Mouse (Mus musculus) liver, adult 2 months (tissue): ENCODE measurements around the gene Zbtb14. TPM values are rescaled to one million over a fixed set of nuclear protein-coding genes. Genes with fewer than 3 reads are reported as not detected.

Experiments used
- DNase-seq: peaks from one replicate; pipeline ENCODE4 v3.0.0-alpha.2; 2011; ENCODE audit warnings: low read depth, low spot score; ENCODE audit errors: extremely low read depth
- H3K27ac ChIP-seq: fragments of 200-500 bp; replicated peaks from 2 replicates; pipeline ENCODE4 v1.5.1; 2012; ENCODE audit warnings: low read depth, mild to moderate bottlenecking, control low read depth, inconsistent platforms, low read length; ENCODE audit not compliant: insufficient read depth
- H3K27me3 ChIP-seq: fragments of 200-500 bp; 2 replicates; pipeline ENCODE4 v1.6.1; 2012; ENCODE audit warnings: mild to moderate bottlenecking, moderate library complexity, low read length, inconsistent platforms; ENCODE audit not compliant: control insufficient read depth, insufficient read depth
- H3K36me3 ChIP-seq: fragments of 200-500 bp; 2 replicates; pipeline ENCODE4 v1.6.1; 2012; ENCODE audit warnings: low read length, inconsistent platforms; ENCODE audit not compliant: control insufficient read depth, insufficient read depth
- H3K4me1 ChIP-seq: fragments of 200-500 bp; 2 replicates; pipeline ENCODE4 v1.6.1; 2011; ENCODE audit warnings: low read length; ENCODE audit not compliant: control insufficient read depth, insufficient read depth
- H3K4me3 ChIP-seq: fragments of 200-500 bp; 2 replicates; pipeline ENCODE4 v1.5.1; 2011; ENCODE audit warnings: low read depth, mild to moderate bottlenecking, control low read depth, low read length, moderate library complexity; ENCODE audit not compliant: insufficient read depth
- H3K79me2 ChIP-seq: fragments of 200-500 bp; 2 replicates; pipeline ENCODE4 v1.6.1; 2012; ENCODE audit warnings: inconsistent platforms, mild to moderate bottlenecking, low read length, moderate library complexity; ENCODE audit not compliant: control insufficient read depth, insufficient read depth
- H3K9ac ChIP-seq: fragments of 200-500 bp; 2 replicates; pipeline ENCODE4 v1.6.1; 2012; ENCODE audit warnings: low read depth, mild to moderate bottlenecking, control low read depth, inconsistent platforms, low read length
- CTCF ChIP-seq: fragments of 200-500 bp; IDR thresholded peaks from 2 replicates; pipeline ENCODE4 v1.5.1; 2011; ENCODE audit warnings: low read depth, low read length, control low read depth
- POLR2A ChIP-seq: fragments of 200-500 bp; IDR thresholded peaks from 2 replicates; pipeline ENCODE4 v1.6.1; 2011; ENCODE audit warnings: low read length, control low read depth; ENCODE audit not compliant: insufficient read depth; ENCODE audit errors: extremely low read depth
- whole genome bisulfite sequencing: fragments of 180-500 bp; shearing (Covaris S2); methylation state at CpG from one replicate; pipeline ENCODE4 v1.1.7; 2018; 5-methylcytosine and 5-hydroxymethylcytosine counted together
- polyA plus RNA-seq: library from polyadenylated mRNA; depleted of rRNA; stranded (reverse); fragments of >200 nt; gene quantifications from 2 replicates; pipeline ENCODE4 v1.2.3, GENCODE M21; 2012
- total RNA-seq: library from RNA; depleted of rRNA; stranded (reverse); fragments of >200 nt; gene quantifications from 2 replicates; pipeline ENCODE4 v1.2.3, GENCODE M21; 2014

The Zbtb14 gene
- total and polyA plus RNA-seq, 2 experiments, result 1.9 to 6.1 TPM

DNA sequence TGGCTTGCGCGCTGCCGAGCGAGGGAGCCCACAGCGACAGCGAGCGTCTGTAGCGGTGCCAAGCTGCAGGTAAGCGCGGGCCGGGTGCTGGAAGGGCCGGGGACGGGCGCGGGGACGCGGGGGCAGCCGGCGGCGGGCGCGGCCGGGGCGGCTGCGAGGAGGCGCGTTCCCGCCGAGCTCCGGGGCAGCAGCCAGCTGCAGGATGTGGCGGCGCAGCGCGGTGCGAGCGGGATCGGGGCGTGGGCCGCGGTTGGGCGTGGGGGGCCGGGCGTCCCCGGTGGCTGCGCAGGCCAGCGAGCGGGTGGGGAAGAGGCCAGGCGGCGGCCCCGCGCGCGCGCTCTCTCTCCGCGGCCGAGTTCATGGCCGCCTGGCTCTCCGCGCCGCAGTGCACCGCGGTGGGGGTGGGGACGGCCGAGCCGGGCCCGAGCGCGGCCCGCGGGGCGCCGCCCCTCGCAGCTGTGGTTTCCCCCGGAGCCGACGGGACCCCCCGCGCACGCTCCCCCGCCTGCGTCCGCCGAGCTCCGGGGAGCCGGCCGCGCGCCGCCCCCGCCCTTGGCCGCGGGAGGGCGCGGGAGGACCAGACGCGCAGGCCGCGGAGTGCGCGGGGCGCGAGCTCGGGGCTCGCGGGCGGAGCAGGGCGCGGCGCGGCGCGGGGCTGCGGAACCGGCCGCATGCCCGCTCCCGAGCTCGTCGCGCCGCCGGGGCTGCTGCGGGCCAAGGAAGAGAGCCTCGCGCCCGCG lies 521 bp downstream of the Zbtb14 start:
- Histone ChIP-seq H3K4me1 (peaks cover 4% of the 10 kb centered on the region; the same call in 1 of the 2 replicates), H3K27ac (peak overlapping the region; percentile 98), H3K9ac (peak overlapping the region; percentile 99), H3K36me3 (peaks cover 15% of the 10 kb centered on the region; the same call in 1 of the 2 replicates), H3K4me3 (peak overlapping the region; percentile 96), H3K27me3 (no peaks in the 10 kb centered on the region), H3K79me2 (no peaks in the 10 kb centered on the region; the same call in 1 of the 2 replicates)
- peak; percentile 11; the same call in 1 of the 2 replicates for TF ChIP-seq CTCF
- TF ChIP-seq POLR2A, result 0 out of 2 replicates have a peak, but pooled peaks have one; percentile 14
- WGBS, result 2% methylated on average over 126 of the region's 128 CpGs
- DNase-seq, result peak; percentile 48

- peaks cover 4% of the 10 kb centered on the region; the same call in 1 of the 2 replicates for H3K4me1 ChIP-seq
- DNase-seq, result peak; percentile 50
- H3K27me3 ChIP-seq, result no peaks in the 10 kb centered on the region
- H3K9ac ChIP-seq, result peak overlapping the region; percentile 99
- peaks cover 16% of the 10 kb centered on the region; the same call in 1 of the 2 replicates for H3K36me3 ChIP-seq
- H3K79me2 ChIP-seq, result no peaks in the 10 kb centered on the region; the same call in 1 of the 2 replicates
- peak overlapping the region; percentile 98 for H3K27ac ChIP-seq
- under 1% methylated on average over 37 of the region's 37 CpGs for WGBS
- peak overlapping the region; percentile 96 for H3K4me3 ChIP-seq
- TF ChIP-seq POLR2A (0 out of 2 replicates have a peak, but pooled peaks have one; percentile 31), CTCF (no peak)
These were observed 1.3 kb downstream of the Zbtb14 start for GRCm38 (mm10) chr17:69383941-69384665.

GRCm38 (mm10) chr17:69396147-69397033 lies 13.5 kb downstream of the Zbtb14 start:
- no peaks in the 10 kb centered on the region for H3K4me1 ChIP-seq
- WGBS, result 12% methylated on average over 15 of the region's 16 CpGs
- no peaks in the 10 kb centered on the region for H3K27me3 ChIP-seq
- H3K9ac ChIP-seq, result peak overlapping the region; percentile 49
- no peaks in the 10 kb centered on the region for H3K36me3 ChIP-seq
- peak; percentile 36 for DNase-seq
- H3K27ac ChIP-seq, result peak overlapping the region; percentile 32
- H3K4me3 ChIP-seq, result peak overlapping the region; percentile 34; the same call in 1 of the 2 replicates
- TF ChIP-seq CTCF, result peak; percentile 42; the same call in 1 of the 2 replicates
- TF ChIP-seq POLR2A, result no peak
- H3K79me2 ChIP-seq, result no peaks in the 10 kb centered on the region

- H3K36me3 ChIP-seq, result no peaks in the 10 kb centered on the region
- no peaks in the 10 kb centered on the region for H3K27me3 ChIP-seq
- H3K27ac ChIP-seq, result no peak overlapping the region
- peak; percentile 58 for DNase-seq
- no peak overlapping the region for H3K9ac ChIP-seq
- no peak overlapping the region for H3K4me3 ChIP-seq
- TF ChIP-seq CTCF, result no peak
- no peak for TF ChIP-seq POLR2A
- WGBS, result 33% methylated on average over 5 of the region's 5 CpGs
- no peaks in the 10 kb centered on the region for H3K4me1 ChIP-seq
- no peaks in the 10 kb centered on the region for H3K79me2 ChIP-seq
These were observed 14.3 kb downstream of the Zbtb14 start for GRCm38 (mm10) chr17:69397163-69397562.

- H3K79me2 ChIP-seq, result no peaks in the 10 kb centered on the region
- H3K27ac ChIP-seq, result no peak overlapping the region
- no peak overlapping the region for H3K4me3 ChIP-seq
- no peak for DNase-seq
- TF ChIP-seq POLR2A (no peak), CTCF (no peak)
- H3K27me3 ChIP-seq, result no peaks in the 10 kb centered on the region
- no peak overlapping the region for H3K9ac ChIP-seq
- H3K4me1 ChIP-seq, result no peaks in the 10 kb centered on the region
- no peaks in the 10 kb centered on the region for H3K36me3 ChIP-seq
These were observed 15.2 kb downstream of the Zbtb14 start for GRCm38 (mm10) chr17:69398092-69398491.
